Mouse (Mus musculus) liver, postnatal 0 days (tissue): ENCODE measurements at regions not wholly inside any gene's neighbourhood (a gene's known extent, or its start where the extent isn't known, plus 50 kb on each side); places are given as distances from the start of the nearest gene placed in this dataset.
"Not testable (repeated sequence)": the region's sequence is repeated elsewhere in the genome, so short reads cannot be mapped to it uniquely, and the experiment has no call there.

ENCODE experiments used
- CTCF ChIP-seq: sonication (generic); IDR thresholded peaks from 2 replicates; pipeline ENCODE4 v1.5.1; 2016; ENCODE audit warnings: antibody characterized with exemption, low read depth
- EP300 ChIP-seq: IDR thresholded peaks from 2 replicates; pipeline ENCODE4 v1.6.1; 2016; ENCODE audit warnings: antibody characterized with exemption, low read depth, mild to moderate bottlenecking

- peak; percentile 40 for TF ChIP-seq CTCF
- not testable (repeated sequence) for TF ChIP-seq EP300
Measured at GRCm38 (mm10) chr12:115803675-115804074, 243.8 kb upstream of the Zfp386 start.
